Mouse (Mus musculus): ENCODE measurements around the gene Mkrn3. TPM values are rescaled to one million over a fixed set of nuclear protein-coding genes. Genes with fewer than 3 reads are reported as not detected.

The Mkrn3 gene
- polyA plus RNA-seq (2012; rRNA removed), result 2.7 and 3.3 TPM in 2 replicates

DNA sequence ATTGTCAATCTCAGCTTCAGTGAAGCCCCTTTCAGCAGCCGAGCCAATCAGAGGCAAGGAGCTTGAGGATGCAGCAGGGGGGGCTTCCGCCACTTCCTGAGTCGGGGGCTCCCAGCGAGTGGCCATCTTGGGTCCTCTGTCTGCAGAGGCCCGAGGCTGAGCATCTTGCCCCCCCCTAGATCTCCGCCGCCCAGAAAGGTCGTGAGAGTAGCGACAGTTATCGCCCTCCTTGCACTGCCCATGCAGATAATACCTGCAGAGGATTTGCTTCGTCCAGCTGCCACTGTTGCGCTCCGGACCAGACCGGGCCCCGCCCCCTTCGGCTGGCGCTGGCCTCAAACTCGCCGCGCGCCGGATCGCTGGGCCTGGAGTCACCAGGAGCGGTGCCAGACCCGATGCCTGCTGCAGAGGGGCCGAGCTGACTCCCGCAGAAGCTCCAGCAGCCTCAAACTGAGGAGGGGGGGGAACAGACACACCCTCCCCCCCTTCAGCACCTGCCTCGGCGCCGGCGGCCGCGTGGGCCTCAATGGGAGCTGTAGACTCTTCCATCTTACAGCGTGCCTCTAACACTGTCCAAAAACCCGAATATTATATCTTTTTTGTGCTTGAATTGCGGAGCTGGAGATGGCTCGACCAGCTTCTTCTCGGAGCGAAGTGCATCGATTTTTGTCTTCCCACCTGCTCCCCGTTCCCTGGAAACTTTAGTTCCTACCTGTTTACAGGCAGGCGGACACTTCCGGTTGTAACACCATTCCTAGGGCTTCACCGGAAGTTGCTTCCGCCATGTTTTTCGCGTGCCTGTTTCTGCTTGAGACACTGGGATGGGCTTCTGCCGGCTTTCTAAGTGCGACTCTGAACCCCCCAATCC, at the start of gene Mkrn3:
Mkrn3 (minus strand) TSS at position 647 of the 868 bp plus-strand sequence.
- peak; percentile 47 for DNase-seq (ENCODE audit: low spot score)

DNA sequence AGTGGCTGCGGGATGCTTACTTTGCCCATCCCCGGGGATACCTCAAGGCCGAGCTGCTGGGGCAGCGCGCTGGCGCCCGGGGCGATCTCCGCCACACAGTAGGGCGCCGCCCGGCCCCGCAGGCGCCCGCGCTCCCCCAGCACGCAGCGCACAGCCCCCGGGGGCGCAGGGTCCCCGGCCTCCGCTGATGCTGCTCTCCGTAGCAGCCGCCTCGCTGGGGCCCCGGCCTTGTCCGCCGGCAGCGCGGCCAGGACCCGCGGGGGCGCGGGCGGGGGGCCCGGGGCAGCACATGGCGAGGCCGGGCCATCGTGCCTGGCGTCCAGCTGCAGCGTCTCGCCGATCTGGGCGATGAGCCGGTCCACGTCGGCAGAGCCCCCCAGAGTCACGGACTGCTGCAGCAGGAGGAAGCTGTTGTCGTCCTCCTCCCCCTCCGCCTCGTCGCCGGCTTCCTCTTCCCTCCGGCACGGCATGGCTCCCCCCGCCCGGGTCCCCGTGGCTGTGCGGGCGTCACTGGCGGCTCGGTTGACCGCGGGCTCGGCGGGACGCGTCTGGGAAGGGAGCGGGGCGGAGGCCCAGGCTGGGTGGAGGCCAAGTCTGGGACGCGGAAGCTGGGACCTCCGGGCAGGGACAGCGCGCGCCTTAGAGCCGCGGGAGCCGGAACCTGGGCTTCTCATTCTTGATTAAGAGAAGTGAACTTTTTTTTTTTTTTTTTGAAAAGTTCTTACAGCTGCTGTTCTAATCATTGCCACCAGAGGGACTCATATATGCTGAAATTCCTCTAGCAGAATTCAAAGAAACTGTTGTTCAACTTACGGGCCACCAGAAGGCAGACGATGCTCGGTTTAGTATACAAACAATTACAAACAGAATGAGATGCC, 44.2 kb upstream of the Mkrn3 start, which contains the start of gene Peg12:
Peg12 (minus strand) TSS at position 633 of the 878 bp plus-strand sequence.
- peak; percentile 52 for DNase-seq (ENCODE audit: low spot score)

DNA sequence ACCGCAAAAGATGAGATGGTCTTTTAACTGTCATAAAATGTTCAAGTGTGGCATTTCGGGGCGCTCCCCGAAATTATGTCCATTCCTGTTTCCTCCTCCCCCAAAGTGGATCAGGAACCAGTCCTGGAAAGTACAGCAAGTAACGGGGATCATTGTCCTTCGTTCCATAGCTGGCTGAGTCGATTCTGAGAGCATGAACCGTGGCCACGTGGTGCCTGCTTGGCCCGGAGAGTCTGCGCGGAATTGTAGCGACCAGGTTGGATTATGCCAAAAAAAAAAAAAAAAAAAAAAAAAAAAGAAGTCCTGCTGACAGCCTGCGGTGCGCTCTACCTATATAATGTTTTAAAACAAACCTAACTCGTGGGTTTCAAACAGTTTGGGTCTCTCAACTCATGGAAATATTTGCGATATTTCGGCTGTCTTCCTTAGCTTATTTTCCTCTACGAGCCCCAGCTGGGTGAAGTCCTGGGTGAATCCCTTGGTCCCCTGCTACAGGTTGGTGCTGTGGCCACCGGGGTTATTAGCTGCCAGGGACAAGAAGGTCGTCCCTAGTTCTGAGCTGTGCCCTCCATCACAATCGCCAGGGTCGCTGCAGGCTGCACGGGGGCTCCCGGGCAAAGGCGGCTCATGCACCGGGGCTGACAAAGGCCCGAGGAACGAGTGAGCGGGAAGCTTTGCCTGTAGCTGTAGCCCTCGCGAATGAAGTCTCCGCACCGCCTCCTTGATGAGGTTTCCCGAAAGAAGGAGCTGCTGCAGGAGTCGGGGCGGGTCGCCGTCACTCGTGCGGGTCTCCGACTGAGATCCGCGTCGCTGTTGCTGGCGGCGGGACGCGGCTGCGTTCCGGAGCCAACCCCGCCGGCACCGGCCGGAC, 43.3 kb upstream of the Mkrn3 start:
- no peak for DNase-seq (ENCODE audit: low spot score)

DNA sequence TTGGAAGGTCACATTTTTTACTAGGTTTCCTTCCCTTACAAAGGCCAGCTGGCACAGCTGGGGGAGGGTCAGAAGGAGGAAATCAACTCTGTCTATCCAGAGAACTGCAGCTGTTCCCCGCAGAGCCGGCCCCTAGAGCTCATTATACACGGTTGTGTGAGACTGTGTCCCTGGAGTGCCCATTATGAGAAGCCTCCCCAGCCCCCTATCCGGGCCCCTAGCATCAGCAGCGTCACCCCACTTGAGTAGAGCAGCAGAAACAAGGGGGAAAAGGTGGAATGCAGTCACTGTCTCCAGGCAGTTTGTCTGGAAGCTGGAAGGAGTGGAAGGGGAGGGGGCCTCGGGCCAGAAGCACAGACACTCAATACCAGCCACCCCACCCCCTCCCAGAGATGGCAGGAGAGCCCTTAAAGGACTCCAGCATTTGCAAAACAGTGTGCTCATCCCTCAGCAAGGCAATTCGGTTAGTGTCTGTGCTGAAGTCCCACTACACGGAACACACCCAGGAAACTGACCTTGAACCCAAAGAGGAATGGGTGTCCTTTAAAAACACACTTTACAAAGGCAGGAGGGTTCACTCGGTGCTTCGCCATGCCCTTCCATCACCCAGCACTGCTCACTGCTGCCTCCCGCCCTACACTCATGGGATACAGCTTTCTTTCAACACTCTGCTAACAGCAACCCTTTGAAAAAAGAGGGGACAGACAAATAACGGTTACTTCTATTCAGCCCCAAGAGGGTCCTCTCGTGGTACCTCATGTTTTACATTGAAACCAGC, 42.5 kb upstream of the Mkrn3 start:
- no peak for DNase-seq (ENCODE audit: low spot score)

DNA sequence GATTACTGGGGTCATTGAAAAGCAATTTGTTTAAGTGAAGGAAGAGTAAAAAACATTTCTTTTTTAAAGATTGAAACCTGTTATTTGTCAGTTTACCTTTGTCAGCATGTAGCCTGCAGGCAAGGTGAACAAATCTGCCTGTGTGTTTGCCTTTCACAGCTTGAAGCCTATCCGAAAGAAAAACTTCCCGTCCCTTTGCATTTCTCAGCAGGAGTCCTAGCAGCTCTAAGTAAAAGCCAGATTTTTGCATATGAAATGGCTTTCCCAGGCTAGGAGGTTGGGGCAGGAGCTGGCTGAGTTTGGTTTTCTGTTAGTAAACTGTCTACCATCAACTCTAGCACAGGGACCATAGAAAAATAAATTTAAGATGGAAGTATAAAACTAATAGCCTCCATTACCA, 32.4 kb upstream of the Mkrn3 start:
- DNase-seq (ENCODE audit: low spot score), result no peak

DNA sequence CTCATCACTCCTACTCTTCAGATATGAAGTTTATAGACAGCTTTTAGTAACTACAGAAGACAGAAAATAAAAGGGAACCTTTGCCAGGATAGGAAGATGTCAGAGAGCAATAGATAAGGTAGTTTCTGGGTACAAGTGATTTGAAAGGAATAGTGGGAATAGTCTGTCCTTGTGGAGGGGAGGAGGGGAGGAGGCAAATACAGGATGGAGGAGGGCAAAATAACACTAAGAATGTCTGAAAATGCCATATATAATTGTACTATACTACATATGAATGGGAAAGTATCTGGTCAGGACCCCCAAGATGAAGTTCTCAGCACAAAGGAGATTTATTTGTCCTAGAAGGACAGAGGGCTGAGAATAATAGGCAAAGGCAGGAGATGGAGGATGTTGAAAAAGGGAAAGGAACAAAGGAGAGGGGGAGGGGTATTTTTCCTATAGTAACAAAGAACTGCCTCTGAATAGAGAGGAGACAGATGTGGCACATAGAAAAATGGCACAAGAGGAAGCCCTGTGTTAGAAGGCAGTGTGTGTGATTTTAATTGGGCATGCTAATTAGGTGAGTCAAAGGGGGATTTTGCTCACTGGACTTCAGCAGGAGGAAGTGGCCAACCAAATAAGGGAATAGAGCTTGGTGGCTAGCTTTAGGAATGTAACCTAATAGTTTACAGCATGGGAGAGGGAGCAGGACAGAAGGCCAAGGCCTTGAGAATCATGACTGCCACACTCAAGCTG, 25.7 kb upstream of the Mkrn3 start:
- DNase-seq (ENCODE audit: low spot score), result no peak

DNA sequence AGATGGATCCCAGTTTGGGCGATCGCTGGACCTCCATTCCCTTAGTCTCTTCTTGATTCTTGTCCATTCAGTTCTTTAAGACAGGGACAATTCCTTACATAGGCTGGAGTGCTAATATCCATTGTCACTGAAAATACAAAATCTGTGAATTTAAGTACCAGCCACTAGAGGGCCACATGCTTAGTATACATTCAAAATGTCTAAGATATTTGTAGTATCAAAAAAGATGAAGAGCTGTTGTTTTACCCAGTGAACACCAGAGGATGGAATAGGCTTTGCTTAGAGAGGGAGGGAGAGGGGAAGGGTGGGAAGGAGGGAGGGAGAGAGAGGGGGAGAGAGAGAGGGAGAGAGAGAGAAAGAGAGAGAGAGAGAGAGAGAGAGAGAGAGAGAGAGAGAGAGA, 16.5 kb upstream of the Mkrn3 start:
- no peak for DNase-seq (ENCODE audit: low spot score)

DNA sequence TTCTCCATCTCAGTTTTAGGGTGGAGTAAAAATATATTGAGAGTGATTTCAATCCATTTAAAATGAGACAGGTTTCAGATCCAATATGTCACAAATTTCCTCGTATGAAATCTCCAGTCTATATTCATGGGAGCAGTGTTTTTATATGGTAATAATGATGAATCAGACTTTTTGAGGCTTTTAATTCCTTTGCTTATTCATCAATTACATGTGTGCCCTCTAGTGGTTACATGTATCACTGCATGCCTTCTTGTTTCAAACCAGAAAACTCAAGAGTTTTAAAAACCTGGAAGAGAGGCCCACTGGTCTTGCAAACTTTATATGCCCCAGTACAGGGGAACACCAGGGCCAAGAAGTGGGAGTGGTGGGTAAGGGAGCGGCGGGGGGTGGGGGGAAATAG, 13.3 kb upstream of the Mkrn3 start:
- no peak for DNase-seq (ENCODE audit: low spot score)

DNA sequence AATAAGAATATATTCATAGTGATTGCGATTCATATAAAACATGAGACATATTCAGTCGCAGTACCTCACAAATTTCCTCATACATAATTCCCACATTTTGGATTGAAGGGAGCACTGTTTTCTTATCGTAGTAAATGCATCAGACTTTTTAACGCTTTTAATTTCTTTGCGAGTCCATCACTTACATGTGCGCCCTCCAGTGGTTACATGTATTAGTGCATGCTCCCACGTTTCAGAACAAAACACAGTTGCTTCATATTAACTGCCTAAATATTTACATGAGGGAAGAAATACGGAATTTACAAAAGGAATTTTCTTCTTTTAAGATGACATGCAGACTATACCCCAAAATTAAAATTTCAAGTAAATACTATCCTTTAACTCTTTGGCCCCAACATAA, 8.4 kb upstream of the Mkrn3 start:
- no peak for DNase-seq (ENCODE audit: low spot score)

DNA sequence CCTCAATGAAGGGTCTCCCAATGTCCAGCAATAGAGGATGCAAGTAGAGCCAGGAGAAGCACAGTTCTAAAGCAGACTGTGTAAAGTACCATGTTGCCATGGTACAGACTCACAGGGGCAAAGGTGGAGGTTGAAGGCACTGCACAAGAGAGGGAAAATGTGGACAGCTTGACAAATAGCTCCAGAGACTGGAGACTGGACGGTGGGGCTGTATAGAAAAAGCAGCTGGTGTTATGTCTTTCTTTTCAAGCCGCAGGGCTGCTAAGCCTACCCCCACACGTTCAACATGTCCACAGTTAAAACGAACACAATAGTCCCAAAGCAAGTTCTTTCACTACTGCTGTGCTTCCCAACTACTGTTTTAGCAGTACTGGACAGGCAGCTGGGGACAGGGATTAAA, 3.3 kb upstream of the Mkrn3 start:
- DNase-seq (ENCODE audit: low spot score), result no peak

DNA sequence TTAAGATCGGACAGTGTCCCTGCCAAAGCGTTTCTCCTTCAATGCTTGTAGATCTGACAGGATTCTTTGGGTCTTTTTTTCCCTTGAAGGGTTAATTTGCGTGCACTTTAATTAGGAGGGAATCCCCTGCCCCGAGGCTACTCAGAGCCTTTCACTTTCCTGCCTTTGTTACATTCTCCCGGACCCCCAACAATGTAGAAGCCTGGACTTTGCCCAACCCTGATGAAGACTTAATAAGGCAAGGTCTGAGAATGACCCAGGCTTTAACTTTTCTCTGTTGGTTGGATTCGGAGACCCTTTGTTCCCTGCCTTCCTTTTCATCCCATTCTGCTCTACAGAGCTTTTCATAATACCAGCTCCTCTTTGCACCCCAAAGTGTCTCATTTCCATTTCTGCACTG, 627 bp upstream of the Mkrn3 start:
- DNase-seq (ENCODE audit: low spot score), result no peak

DNA sequence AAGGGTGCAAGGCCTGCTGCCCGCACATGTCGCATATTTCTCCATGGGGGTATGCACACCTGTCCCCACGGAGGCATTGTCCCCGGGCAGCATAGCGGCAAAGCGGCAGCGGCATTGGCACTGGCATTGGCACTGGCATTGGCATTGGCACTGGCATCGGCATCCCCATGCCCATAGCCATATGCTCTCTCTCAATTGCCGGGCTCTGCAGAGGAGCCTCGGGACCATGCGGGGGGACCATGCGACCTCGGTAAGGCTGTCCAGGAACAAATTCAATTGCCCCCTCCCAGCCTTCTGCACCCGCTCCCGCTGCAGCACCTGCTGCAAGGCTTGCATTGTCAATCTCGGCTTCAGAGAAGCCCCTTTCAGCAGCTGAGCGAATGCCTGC, 840 bp downstream of the Mkrn3 start:
- DNase-seq (ENCODE audit: low spot score), result no peak

DNA sequence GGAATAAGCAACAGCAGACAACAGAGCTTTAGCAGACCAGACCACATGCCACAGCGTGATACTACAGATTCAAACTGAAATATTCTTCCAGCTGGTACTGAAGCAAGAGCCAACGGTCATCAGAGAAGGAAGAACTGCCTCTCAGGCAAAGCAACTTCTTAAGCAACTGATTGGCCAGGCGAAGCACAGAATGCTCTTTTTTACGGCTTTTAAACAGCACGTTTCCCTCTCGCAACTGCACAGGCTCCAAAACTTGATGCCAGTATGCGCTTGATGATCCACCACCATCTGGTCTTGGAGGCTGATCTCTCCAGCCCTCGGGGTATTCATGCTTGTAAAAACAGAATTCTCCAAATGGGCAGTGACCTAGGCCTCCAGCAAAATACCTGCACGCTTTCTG, 1.6 kb downstream of the Mkrn3 start:
- no peak for DNase-seq (ENCODE audit: low spot score)

DNA sequence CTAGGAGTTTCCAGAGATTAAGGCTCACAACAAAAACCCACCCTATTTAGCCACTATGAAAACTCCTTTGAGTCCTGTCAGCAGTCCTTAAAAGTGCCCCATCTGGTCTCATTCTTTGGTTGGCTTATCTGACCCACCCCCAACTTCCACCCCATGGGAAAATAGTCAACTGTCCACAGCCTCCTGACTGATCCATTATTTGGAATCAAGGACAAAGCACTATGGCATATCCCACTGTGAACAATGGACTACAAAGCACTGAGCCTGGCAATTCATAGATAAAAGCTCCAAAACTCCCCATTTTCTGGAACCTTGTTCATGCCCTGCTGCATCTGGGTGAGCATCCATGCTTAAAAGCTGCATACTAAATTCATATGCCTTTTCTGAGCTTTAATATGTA, 3.8 kb downstream of the Mkrn3 start:
- DNase-seq (ENCODE audit: low spot score), result no peak

DNA sequence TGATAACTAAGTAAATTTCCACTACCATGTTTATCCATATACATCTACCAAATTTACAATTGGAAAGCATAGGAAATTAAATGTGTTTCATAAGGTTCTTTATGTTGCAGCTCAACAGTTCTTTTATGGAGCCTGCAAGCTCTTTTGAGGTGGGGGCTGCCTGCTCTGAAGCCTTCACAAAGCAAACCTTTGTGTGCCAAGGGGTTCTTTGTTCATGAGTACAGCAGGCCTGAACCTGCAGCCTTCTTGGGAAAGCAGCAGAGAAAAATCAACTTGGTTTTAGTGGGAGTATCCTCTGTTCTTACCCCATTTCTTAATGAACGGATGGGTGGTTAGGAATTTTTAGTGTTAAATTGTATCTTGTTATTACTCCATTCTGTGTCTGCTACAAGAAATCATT, 4.7 kb downstream of the Mkrn3 start:
- DNase-seq (ENCODE audit: low spot score), result no peak

DNA sequence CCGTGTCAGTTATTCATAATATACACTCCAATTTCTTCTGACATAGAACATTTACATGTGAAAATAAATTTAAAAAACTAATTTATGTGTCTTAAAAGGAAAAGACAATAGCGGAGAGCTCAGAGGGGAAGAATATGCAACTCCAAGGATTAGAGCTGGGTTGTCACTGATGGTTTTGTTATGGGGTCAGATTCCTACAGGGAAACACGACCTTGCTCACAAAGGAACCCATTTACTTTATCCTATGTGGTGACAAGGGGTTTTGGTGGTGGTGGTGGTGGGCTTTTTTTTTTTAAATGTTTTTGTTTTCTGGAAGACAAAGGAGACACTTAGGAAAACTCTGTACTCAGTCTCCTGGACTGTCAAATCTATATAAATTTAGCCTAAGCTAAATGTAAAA, 12.1 kb downstream of the Mkrn3 start:
- DNase-seq (ENCODE audit: low spot score), result no peak

DNA sequence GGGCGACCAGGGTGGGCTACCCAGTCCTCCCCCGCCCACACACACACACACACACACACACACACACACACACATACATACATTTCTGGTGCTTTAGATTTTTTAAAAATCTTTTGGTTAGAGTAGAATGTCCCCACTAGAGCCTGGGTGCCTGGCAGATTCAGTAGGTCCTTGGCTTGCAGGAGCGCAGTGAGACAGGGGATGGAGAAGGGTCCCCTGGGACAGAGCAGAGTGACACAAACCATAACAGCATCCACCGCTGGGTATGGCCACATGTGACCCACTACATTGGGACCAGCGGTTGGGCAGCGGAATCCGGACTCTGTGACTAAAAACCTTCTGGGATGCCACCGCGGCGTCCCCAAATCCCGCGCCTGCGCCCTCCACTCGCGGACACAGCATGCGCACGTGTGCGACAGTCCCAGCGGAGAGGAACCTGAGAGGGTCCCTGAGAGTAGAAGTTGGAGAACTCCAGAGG, 13.3 kb downstream of the Mkrn3 start:
- no peak for DNase-seq (ENCODE audit: low spot score)

DNA sequence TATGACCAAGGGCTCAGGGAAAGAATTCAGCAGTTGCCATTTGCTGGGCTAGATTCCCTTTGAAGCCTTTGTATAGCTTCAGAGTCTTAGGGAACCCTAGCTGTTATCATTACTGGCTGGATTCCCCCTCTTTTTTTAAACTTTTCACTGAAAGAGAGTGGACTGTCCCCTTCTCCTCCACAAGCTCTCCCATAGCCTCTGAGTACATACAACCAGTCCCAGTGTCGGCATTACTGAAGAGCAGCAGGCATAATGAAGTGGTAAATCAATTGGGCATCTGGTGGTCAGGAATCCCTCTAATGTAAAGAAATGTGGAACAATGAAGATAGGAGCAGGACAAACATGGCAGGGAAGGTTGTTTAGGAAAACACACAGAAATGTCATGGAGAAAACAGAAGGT, 27.7 kb downstream of the Mkrn3 start:
- no peak for DNase-seq (ENCODE audit: low spot score)

DNA sequence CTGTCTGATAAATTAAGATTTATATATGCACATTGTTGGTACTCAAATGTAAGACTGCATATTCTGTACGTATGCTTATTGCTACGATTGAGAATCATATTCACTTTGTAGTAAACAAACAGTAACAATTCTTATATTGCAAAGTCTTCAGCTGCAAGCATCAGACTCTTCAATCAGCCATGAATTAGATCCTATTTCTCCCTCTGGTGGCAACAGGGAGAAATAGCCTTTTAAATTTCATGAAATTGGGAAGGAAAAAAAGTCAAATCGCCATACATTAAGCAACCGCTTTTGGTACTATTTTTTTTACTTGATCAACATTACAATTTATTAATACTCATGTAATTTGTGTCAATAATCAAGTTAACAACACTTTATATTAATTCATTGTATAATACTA, 31.6 kb downstream of the Mkrn3 start:
- no peak for DNase-seq (ENCODE audit: low spot score)

DNA sequence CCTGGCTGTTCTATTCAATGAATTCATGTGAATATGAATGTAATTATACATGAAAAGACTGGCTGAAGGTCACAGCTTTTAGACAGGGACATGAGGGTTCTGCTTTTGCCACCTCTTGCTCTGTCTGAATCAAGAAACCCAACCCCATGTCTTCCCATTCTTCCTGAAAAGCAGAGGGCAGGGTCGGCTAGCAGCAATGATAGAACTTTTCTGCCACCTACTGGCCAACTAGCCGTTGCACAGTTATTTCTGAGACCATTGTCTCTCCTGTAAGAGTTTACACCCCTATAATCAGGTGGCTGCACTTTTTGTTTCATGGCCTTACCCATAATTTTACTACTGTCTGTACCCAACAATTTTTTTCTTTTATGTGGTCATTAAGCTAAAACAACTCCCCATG, 37.5 kb downstream of the Mkrn3 start:
- DNase-seq (ENCODE audit: low spot score), result no peak

Data from urinary bladder, adult 2 months (tissue).